Mouse (Mus musculus): Measurements from ENCODE around the gene Cstl1. TPM values are rescaled to one million over a fixed set of nuclear protein-coding genes. Genes with fewer than 3 reads are reported as not detected.
"Not testable (repeated sequence)": the region's sequence is repeated elsewhere in the genome, so short reads cannot be mapped to it uniquely, and the experiment has no call there.

Cstl1 gene
- total RNA-seq (2022) = not detected

GRCm38 (mm10) chr2:148750058-148750457 is at the start of gene Cstl1:
TSS of gene Cstl1 (plus strand) at chr2:148750358.
- DNase-seq (ENCODE audit: low spot score in 2 of 2) = no peak

- no peak for DNase-seq (ENCODE audit: low spot score in 2 of 2)
These were observed 43.6 kb upstream of the Cstl1 start for GRCm38 (mm10) chr2:148706409-148707201.

GRCm38 (mm10) chr2:148707202-148707530 is 43.0 kb upstream of the Cstl1 start:
- no peak for DNase-seq (ENCODE audit: low spot score in 2 of 2)

- peak in 1 of 2 experiments; percentile 19 for DNase-seq (ENCODE audit: low spot score in 2 of 2)
These were observed 37.8 kb upstream of the Cstl1 start for GRCm38 (mm10) chr2:148712326-148712725.

GRCm38 (mm10) chr2:148717072-148717471 is 33.1 kb upstream of the Cstl1 start:
- no peak for DNase-seq (ENCODE audit: low spot score in 2 of 2)

- DNase-seq (ENCODE audit: low spot score in 2 of 2) = no peak
These were observed 30.7 kb upstream of the Cstl1 start for GRCm38 (mm10) chr2:148719271-148719995.

- DNase-seq (ENCODE audit: low spot score in 2 of 2) = peak; percentile 51 to 55
These were observed 18.4 kb upstream of the Cstl1 start for GRCm38 (mm10) chr2:148731614-148732326.

- DNase-seq (ENCODE audit: low spot score in 2 of 2) = peak; percentile 86 to 92
These were observed 17.7 kb upstream of the Cstl1 start, which contains the start of gene Napb for GRCm38 (mm10) chr2:148732327-148733000. TSS of gene Napb (minus strand) at chr2:148732467.

- peak; percentile 45 to 78 for DNase-seq (ENCODE audit: low spot score in 2 of 2)
These were observed 7.2 kb upstream of the Cstl1 start for GRCm38 (mm10) chr2:148743001-148743400.

- DNase-seq (ENCODE audit: low spot score in 2 of 2) = no peak
These were observed 6.2 kb upstream of the Cstl1 start for GRCm38 (mm10) chr2:148743846-148744407.

- peak; percentile 13 to 33 for DNase-seq (ENCODE audit: low spot score in 2 of 2)
These were observed 2.0 kb downstream of the Cstl1 start for GRCm38 (mm10) chr2:148751893-148752813.

GRCm38 (mm10) chr2:148754310-148754846 is 4.2 kb downstream of the Cstl1 start:
- DNase-seq (ENCODE audit: low spot score in 2 of 2) = no peak

- DNase-seq (ENCODE audit: low spot score in 2 of 2) = no peak
These were observed 13.7 kb downstream of the Cstl1 start for GRCm38 (mm10) chr2:148763648-148764388.

- not testable (repeated sequence) for DNase-seq (ENCODE audit: low spot score in 2 of 2)
These were observed 21.2 kb downstream of the Cstl1 start, which contains the start of gene Cst11 for GRCm38 (mm10) chr2:148771397-148771796. TSS of gene Cst11 (minus strand) at chr2:148771497.

- DNase-seq (ENCODE audit: low spot score in 2 of 2) = no peak
These were observed 31.6 kb downstream of the Cstl1 start, which contains the start of gene 8030411F24Rik for GRCm38 (mm10) chr2:148781709-148782108. TSS of gene 8030411F24Rik (plus strand) at chr2:148782009.

- no peak for DNase-seq (ENCODE audit: low spot score in 2 of 2)
These were observed 39.0 kb downstream of the Cstl1 start, which contains the start of gene Cst12 for GRCm38 (mm10) chr2:148789142-148789541. TSS of gene Cst12 (plus strand) at chr2:148789361.

- no peak for DNase-seq (ENCODE audit: low spot score in 2 of 2)
These were observed 48.3 kb downstream of the Cstl1 start, which contains the start of gene Cst8 for GRCm38 (mm10) chr2:148798485-148798884. TSS of gene Cst8 (plus strand) at chr2:148798785.

- no peak for DNase-seq (ENCODE audit: low spot score in 2 of 2)
These were observed 51.3 kb downstream of the Cstl1 start for GRCm38 (mm10) chr2:148801491-148801921.
